Mouse (Mus musculus): ENCODE measurements around the gene Prx. TPM values are rescaled to one million over a fixed set of nuclear protein-coding genes. Genes with fewer than 3 reads are reported as not detected.

The Prx gene
- polyA plus RNA-seq, 1 experiment = not detected

GRCm38 (mm10) chr7:27526039-27526827 lies 27.1 kb downstream of the Prx start:
- TF ChIP-seq POLR2A (IDR thresholded peaks at IDR 0.05; ENCODE audit: insufficient read depth, low read depth, low read length) = no peak
- peak; percentile 89 for TF ChIP-seq CTCF (IDR thresholded peaks at IDR 0.05; ENCODE audit: insufficient read depth, low read depth, low read length)
- Histone ChIP-seq H3K4me3 (ENCODE audit: insufficient read depth, low read depth, low read length) (no peak overlapping the region), H3K27ac (ENCODE audit: insufficient read depth, low read depth, low read length) (no peak overlapping the region), H3K4me1 (ENCODE audit: control insufficient read depth, insufficient read depth, low read length) (peaks cover 6% of the 10 kb centered on the region)
- 21% methylated on average over 10 of the region's 10 CpGs for WGBS

- H3K4me1 ChIP-seq (ENCODE audit: control insufficient read depth, insufficient read depth, low read length) = peaks cover 17% of the 10 kb centered on the region
- H3K27ac ChIP-seq (ENCODE audit: insufficient read depth, low read depth, low read length) = no peak overlapping the region
- TF ChIP-seq CTCF (IDR thresholded peaks at IDR 0.05; ENCODE audit: insufficient read depth, low read depth, low read length) (no peak), POLR2A (IDR thresholded peaks at IDR 0.05; ENCODE audit: insufficient read depth, low read depth, low read length) (no peak)
- H3K4me3 ChIP-seq (ENCODE audit: insufficient read depth, low read depth, low read length) = no peak overlapping the region
- 86% methylated on average over 21 of the region's 21 CpGs for WGBS
These were observed 29.9 kb downstream of the Prx start for GRCm38 (mm10) chr7:27529070-27529469.

- H3K27ac ChIP-seq (ENCODE audit: insufficient read depth, low read depth, low read length) = no peak overlapping the region
- TF ChIP-seq CTCF (IDR thresholded peaks at IDR 0.05; ENCODE audit: insufficient read depth, low read depth, low read length) = no peak
- no peak for TF ChIP-seq POLR2A (IDR thresholded peaks at IDR 0.05; ENCODE audit: insufficient read depth, low read depth, low read length)
- WGBS = 83% methylated on average over 3 of the region's 3 CpGs
- peaks cover 15% of the 10 kb centered on the region for H3K4me1 ChIP-seq (ENCODE audit: control insufficient read depth, insufficient read depth, low read length)
- no peak overlapping the region for H3K4me3 ChIP-seq (ENCODE audit: insufficient read depth, low read depth, low read length)
These were observed 31.8 kb downstream of the Prx start for GRCm38 (mm10) chr7:27530937-27531336.

GRCm38 (mm10) chr7:27531707-27532106 lies 32.6 kb downstream of the Prx start:
- WGBS = 69% methylated on average over 10 of the region's 10 CpGs
- TF ChIP-seq POLR2A (IDR thresholded peaks at IDR 0.05; ENCODE audit: insufficient read depth, low read depth, low read length) (no peak), CTCF (IDR thresholded peaks at IDR 0.05; ENCODE audit: insufficient read depth, low read depth, low read length) (no peak)
- H3K4me1 ChIP-seq (ENCODE audit: control insufficient read depth, insufficient read depth, low read length) = peaks cover 11% of the 10 kb centered on the region
- no peak overlapping the region for H3K4me3 ChIP-seq (ENCODE audit: insufficient read depth, low read depth, low read length)
- no peak overlapping the region for H3K27ac ChIP-seq (ENCODE audit: insufficient read depth, low read depth, low read length)

- TF ChIP-seq CTCF (IDR thresholded peaks at IDR 0.05; ENCODE audit: insufficient read depth, low read depth, low read length) (no peak), POLR2A (IDR thresholded peaks at IDR 0.05; ENCODE audit: insufficient read depth, low read depth, low read length) (no peak)
- peaks cover 11% of the 10 kb centered on the region for H3K4me1 ChIP-seq (ENCODE audit: control insufficient read depth, insufficient read depth, low read length)
- no peak overlapping the region for H3K27ac ChIP-seq (ENCODE audit: insufficient read depth, low read depth, low read length)
- H3K4me3 ChIP-seq (ENCODE audit: insufficient read depth, low read depth, low read length) = no peak overlapping the region
- WGBS = 72% methylated on average over 9 of the region's 9 CpGs
These were observed 33.4 kb downstream of the Prx start for GRCm38 (mm10) chr7:27532480-27533050.

- 73% methylated on average over 2 of the region's 2 CpGs for WGBS
- Histone ChIP-seq H3K4me3 (ENCODE audit: insufficient read depth, low read depth, low read length) (no peak overlapping the region), H3K4me1 (ENCODE audit: control insufficient read depth, insufficient read depth, low read length) (peaks cover 14% of the 10 kb centered on the region), H3K27ac (ENCODE audit: insufficient read depth, low read depth, low read length) (no peak overlapping the region)
- TF ChIP-seq CTCF (IDR thresholded peaks at IDR 0.05; ENCODE audit: insufficient read depth, low read depth, low read length) = no peak
- no peak for TF ChIP-seq POLR2A (IDR thresholded peaks at IDR 0.05; ENCODE audit: insufficient read depth, low read depth, low read length)
These were observed 36.3 kb downstream of the Prx start for GRCm38 (mm10) chr7:27535386-27535785.

GRCm38 (mm10) chr7:27536618-27537017 lies 37.5 kb downstream of the Prx start:
- WGBS = 89% methylated on average over 6 of the region's 6 CpGs
- H3K4me1 ChIP-seq (ENCODE audit: control insufficient read depth, insufficient read depth, low read length) = peaks cover 26% of the 10 kb centered on the region
- no peak for TF ChIP-seq POLR2A (IDR thresholded peaks at IDR 0.05; ENCODE audit: insufficient read depth, low read depth, low read length)
- TF ChIP-seq CTCF (IDR thresholded peaks at IDR 0.05; ENCODE audit: insufficient read depth, low read depth, low read length) = no peak
- H3K4me3 ChIP-seq (ENCODE audit: insufficient read depth, low read depth, low read length) = no peak overlapping the region
- no peak overlapping the region for H3K27ac ChIP-seq (ENCODE audit: insufficient read depth, low read depth, low read length)

- peaks cover 18% of the 10 kb centered on the region for H3K4me1 ChIP-seq (ENCODE audit: control insufficient read depth, insufficient read depth, low read length)
- H3K27ac ChIP-seq (ENCODE audit: insufficient read depth, low read depth, low read length) = no peak overlapping the region
- no peak overlapping the region for H3K4me3 ChIP-seq (ENCODE audit: insufficient read depth, low read depth, low read length)
- no peak for TF ChIP-seq POLR2A (IDR thresholded peaks at IDR 0.05; ENCODE audit: insufficient read depth, low read depth, low read length)
- TF ChIP-seq CTCF (IDR thresholded peaks at IDR 0.05; ENCODE audit: insufficient read depth, low read depth, low read length) = no peak
- 88% methylated on average over 8 of the region's 8 CpGs for WGBS
These were observed 38.9 kb downstream of the Prx start for GRCm38 (mm10) chr7:27537998-27538397.

GRCm38 (mm10) chr7:27538797-27539196 lies 39.7 kb downstream of the Prx start:
- Histone ChIP-seq H3K4me1 (ENCODE audit: control insufficient read depth, insufficient read depth, low read length) (peaks cover 18% of the 10 kb centered on the region), H3K4me3 (ENCODE audit: insufficient read depth, low read depth, low read length) (no peak overlapping the region), H3K27ac (ENCODE audit: insufficient read depth, low read depth, low read length) (no peak overlapping the region)
- 91% methylated on average over 2 of the region's 2 CpGs for WGBS
- TF ChIP-seq POLR2A (IDR thresholded peaks at IDR 0.05; ENCODE audit: insufficient read depth, low read depth, low read length) = no peak
- TF ChIP-seq CTCF (IDR thresholded peaks at IDR 0.05; ENCODE audit: insufficient read depth, low read depth, low read length) = no peak
